Mouse (Mus musculus) C2C12 (cell line): Measurements from ENCODE around the gene Alpl. TPM values are rescaled to one million over a fixed set of nuclear protein-coding genes. Genes with fewer than 3 reads are reported as not detected.
A peak's percentile ranks its signal among the peaks of the same experiment; 100 is the strongest.

Experiments
- H3K27me3 ChIP-seq: one replicate; pipeline ENCODE4 v1.6.1; 2011; ENCODE audit not compliant: control insufficient read depth, insufficient read depth, insufficient read length
- H3K36me3 ChIP-seq: one replicate; pipeline ENCODE4 v1.6.1; 2011; ENCODE audit not compliant: control insufficient read depth, insufficient read depth
- H3K4me3 ChIP-seq: one replicate; pipeline ENCODE4 v1.5.1; 2011; ENCODE audit warnings: mild to moderate bottlenecking, control low read depth; ENCODE audit not compliant: poor library complexity, insufficient read depth, severe bottlenecking
- H3K79me2 ChIP-seq: one replicate; pipeline ENCODE4 v1.6.1; 2011; ENCODE audit not compliant: control insufficient read depth, insufficient read depth
- H3K79me3 ChIP-seq: one replicate; pipeline ENCODE4 v1.6.1; 2011; ENCODE audit warnings: low read depth, control low read depth
- H3ac ChIP-seq: one replicate; pipeline ENCODE3; 2011; ENCODE audit warnings: low read depth; ENCODE audit not compliant: control insufficient read depth, insufficient read length
- CEBPB ChIP-seq: IDR thresholded peaks from one replicate; pipeline ENCODE4 v1.6.1; 2011; ENCODE audit warnings: low read depth, mild to moderate bottlenecking, control low read depth, moderate library complexity
- CTCF ChIP-seq: IDR thresholded peaks from one replicate; pipeline ENCODE4 v1.5.1; 2011; ENCODE audit not compliant: control insufficient read depth, insufficient read depth, insufficient read length
- FOSL1 ChIP-seq: IDR thresholded peaks from one replicate; pipeline ENCODE4 v1.8.0; 2011; ENCODE audit warnings: mild to moderate bottlenecking, low read length; ENCODE audit not compliant: poor library complexity, insufficient read depth, severe bottlenecking
- MAX ChIP-seq: IDR thresholded peaks from one replicate; pipeline ENCODE4 v1.6.1; 2011; ENCODE audit warnings: mild to moderate bottlenecking, control low read depth
- MYOD1 ChIP-seq: IDR thresholded peaks from one replicate; pipeline ENCODE4 v1.6.1; 2011; ENCODE audit warnings: low read depth; ENCODE audit not compliant: control insufficient read depth, insufficient read length
- MYOG ChIP-seq: IDR thresholded peaks from one replicate; pipeline ENCODE4 v1.6.1; 2011; ENCODE audit not compliant: control insufficient read depth, insufficient read length; ENCODE audit errors: extremely low read depth
- USF1 ChIP-seq: IDR thresholded peaks from one replicate; pipeline ENCODE4 v1.6.1; 2011; ENCODE audit warnings: low read depth, mild to moderate bottlenecking, control low read depth, moderate library complexity
- polyA plus RNA-seq: library from polyadenylated mRNA; unstranded; fragments of >200 nt; fragmentation: generic; extraction: Trizol; gene quantifications from one replicate; pipeline ENCODE4 v1.2.1, GENCODE M21; 2012; ENCODE audit warnings: missing spikeins

Alpl gene
- polyA plus RNA-seq, 1 experiment = 0.13 TPM

DNA sequence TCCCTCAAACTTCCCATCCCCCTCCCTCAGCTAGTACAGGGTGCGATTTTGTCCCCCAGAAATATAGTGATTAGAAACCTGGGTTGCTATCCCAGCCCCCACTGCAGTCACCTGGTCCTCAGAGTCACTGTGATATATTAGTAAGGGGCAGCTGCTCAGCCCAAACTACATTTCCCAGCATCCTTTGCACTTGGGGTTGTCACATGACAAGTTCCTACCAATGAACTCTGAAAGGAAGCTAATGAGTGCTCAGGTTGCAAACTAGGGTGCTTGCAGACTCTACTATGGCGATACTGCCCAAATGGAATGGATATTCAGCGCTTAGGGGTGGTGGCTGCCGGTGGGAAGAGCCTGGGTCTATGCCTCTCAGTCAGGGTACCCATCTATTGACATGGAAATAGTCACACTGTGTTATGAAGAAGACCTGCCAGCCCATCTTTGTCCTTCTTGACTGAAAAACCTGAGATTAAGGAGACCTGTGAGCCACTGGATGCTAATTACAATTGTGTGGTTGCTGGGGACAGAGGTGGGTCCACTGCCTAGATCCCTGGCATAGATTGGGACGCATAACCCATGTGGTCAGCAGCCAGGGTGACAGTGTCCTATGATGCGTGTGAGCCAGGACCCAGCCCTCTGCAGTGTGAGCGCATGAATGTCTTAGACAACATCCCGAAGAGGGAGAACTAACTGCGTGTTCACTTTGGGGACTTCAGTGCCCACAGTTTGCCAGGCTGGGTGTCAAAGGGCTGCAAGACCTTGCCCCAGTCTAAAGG, 56.8 kb downstream of the Alpl start:
- Histone ChIP-seq H3K79me3 (no peaks in the 10 kb centered on the region), H3K36me3 (no peaks in the 10 kb centered on the region), H3K79me2 (no peaks in the 10 kb centered on the region), H3K27me3 (peaks cover 59% of the 10 kb centered on the region), H3K4me3 (no peak overlapping the region), H3ac (no peak overlapping the region)
- TF ChIP-seq USF1 (peak; percentile 69), CEBPB (no peak)

DNA sequence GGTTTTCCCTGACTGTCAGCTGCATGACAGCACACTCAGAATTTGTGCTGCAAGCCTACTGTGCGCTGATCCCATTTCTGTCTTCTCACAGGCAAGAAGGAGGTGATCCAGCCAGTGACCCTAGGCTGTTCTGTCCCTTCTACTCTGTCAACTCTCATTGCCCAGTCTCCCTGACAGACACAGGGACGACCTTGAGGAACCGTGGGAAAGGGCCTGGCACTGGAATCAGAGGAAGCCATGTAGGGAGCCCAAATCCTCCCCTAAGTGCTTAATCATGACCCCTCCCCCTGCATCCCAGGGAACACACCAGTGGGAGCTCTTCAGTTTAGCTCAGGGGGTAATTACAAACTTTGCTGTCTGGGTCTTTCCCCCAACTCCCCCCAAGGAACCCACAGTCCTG, 58.4 kb downstream of the Alpl start:
- H3K27me3 ChIP-seq = peaks cover 60% of the 10 kb centered on the region
- no peak overlapping the region for H3K4me3 ChIP-seq
- no peaks in the 10 kb centered on the region for H3K79me2 ChIP-seq
- no peak for TF ChIP-seq USF1
- H3ac ChIP-seq = no peak overlapping the region
- H3K36me3 ChIP-seq = no peaks in the 10 kb centered on the region
- H3K79me3 ChIP-seq = no peaks in the 10 kb centered on the region

DNA sequence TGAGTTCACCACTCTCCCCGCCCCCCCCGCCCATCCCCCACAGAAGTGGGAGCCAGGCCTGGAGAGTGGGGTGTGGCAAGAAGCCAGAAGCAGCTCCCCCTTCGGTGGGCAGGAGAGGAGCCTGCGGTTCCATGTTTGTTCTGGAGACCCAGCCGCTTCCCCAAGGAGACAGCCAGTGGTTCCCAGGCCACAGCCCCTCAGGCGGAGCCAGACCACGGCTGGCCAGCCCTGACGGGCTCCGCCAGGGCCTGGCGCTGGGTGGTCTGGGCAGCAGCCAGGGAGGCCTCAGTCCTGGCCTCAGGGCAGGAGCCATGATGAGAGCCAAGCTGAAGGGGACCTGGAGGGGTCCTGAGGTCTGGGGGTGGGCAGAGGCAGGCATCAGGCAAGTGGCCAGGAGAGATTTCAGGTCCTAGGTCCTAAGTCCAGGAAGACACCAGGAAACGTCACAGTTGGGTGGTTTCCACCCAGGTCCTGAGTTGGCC, 59.9 kb downstream of the Alpl start:
- Histone ChIP-seq H3K27me3 (peaks cover 56% of the 10 kb centered on the region), H3ac (no peak overlapping the region), H3K79me2 (no peaks in the 10 kb centered on the region), H3K79me3 (no peaks in the 10 kb centered on the region), H3K36me3 (no peaks in the 10 kb centered on the region), H3K4me3 (no peak overlapping the region)
- TF ChIP-seq MAX (no peak), CEBPB (no peak), MYOD1 (no peak), MYOG (no peak), CTCF (no peak), USF1 (no peak), FOSL1 (no peak)

DNA sequence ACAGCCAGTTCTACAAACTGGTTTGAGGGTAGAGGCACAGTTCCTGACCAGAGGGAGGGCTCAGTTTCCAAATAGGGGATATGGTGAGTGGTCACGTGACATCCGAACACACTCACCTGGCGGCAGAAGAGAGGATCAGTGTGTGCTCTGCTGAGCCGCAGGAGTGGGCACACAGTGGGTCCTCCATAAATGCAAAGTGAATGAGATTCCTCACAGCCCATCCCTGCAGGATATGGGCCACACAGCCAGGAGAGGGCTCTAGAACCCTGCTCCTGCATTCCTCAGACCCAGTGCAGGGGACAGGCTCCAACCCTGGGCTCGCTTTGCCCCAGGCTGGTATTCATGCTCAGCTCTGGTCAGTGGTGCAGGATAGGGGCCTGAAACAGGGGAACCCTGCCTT, 62.7 kb downstream of the Alpl start:
- Histone ChIP-seq H3K36me3 (no peaks in the 10 kb centered on the region), H3K27me3 (peaks cover 39% of the 10 kb centered on the region), H3ac (no peak overlapping the region), H3K4me3 (no peak overlapping the region), H3K79me2 (no peaks in the 10 kb centered on the region), H3K79me3 (no peaks in the 10 kb centered on the region)
- TF ChIP-seq MYOG = no peak
- TF ChIP-seq MAX = no peak
- TF ChIP-seq USF1 = no peak
- no peak for TF ChIP-seq FOSL1
- no peak for TF ChIP-seq CEBPB
- TF ChIP-seq CTCF = no peak

DNA sequence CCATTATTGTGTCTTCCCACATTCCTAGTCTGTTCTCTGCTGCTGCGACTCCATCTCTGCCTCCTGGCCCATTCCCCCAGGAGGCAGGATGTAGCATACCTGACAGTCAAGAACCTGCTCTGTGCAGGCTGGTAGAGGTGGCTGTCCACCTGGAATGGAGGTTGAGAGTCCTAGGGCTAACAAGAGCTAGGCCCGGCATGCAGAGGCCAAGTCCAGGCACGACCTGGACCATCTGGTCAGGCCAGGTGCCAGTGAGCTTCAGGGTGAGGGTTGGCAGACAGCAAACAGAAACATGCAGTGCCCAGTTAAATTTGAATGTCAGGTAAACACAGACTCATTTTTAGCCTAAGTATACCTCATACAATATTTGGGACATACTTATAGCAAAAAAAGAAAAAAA, 63.2 kb downstream of the Alpl start:
- peaks cover 35% of the 10 kb centered on the region for H3K27me3 ChIP-seq
- no peaks in the 10 kb centered on the region for H3K36me3 ChIP-seq
- no peaks in the 10 kb centered on the region for H3K79me3 ChIP-seq
- H3K4me3 ChIP-seq = no peak overlapping the region
- H3K79me2 ChIP-seq = no peaks in the 10 kb centered on the region
- no peak overlapping the region for H3ac ChIP-seq
- TF ChIP-seq FOSL1 (no peak), MYOD1 (no peak), CTCF (no peak), CEBPB (no peak)

DNA sequence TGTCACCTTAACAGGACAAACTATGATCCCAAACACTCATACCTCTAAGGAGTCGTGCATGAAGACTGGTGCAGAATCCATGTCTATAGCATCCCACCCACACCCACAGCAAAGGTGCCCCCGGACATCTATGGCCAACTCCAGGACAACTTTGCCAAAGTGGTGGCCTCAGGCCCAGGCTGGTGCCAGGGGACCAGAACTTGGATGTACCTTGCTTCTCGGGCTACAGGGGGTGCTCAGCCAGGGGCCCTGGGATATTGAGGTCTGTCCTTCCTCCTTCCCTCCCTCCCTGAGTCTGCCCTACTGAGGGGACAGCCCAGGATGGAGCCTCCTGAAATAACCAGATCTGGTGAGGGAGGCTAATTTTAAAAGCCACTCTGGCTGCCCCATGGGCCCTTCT, 63.8 kb downstream of the Alpl start:
- Histone ChIP-seq H3ac (no peak overlapping the region), H3K79me3 (no peaks in the 10 kb centered on the region), H3K79me2 (no peaks in the 10 kb centered on the region), H3K27me3 (peaks cover 29% of the 10 kb centered on the region), H3K4me3 (no peak overlapping the region), H3K36me3 (no peaks in the 10 kb centered on the region)
- no peak for TF ChIP-seq MAX
- TF ChIP-seq FOSL1 = no peak
- no peak for TF ChIP-seq MYOD1
- no peak for TF ChIP-seq USF1
- no peak for TF ChIP-seq CTCF
- TF ChIP-seq MYOG = no peak
- TF ChIP-seq CEBPB = no peak
